Mouse (Mus musculus): ENCODE measurements around the gene Aanat. TPM values are rescaled to one million over a fixed set of nuclear protein-coding genes. Genes with fewer than 3 reads are reported as not detected.

The Aanat gene
- polyA plus RNA-seq, 1 experiment from 2014 or later: not detected

DNA sequence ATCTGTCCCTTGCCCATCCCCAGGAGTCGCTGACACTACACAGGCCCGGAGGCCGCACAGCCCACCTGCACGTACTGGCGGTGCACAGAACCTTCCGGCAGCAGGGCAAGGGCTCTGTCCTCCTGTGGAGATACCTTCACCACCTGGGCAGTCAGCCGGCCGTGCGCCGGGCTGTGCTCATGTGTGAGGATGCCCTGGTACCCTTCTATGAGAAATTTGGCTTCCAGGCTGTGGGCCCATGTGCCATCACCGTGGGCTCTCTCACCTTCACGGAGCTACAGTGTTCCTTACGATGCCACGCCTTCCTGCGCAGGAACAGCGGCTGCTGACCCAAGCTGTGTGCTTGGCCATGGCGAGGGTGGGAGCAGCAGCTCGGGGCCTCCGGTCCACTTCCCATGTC lies 10.5 kb downstream of the Aanat start:
- Histone ChIP-seq H3K4me3 (ENCODE audit: low read depth, low read length) (no peak overlapping the region), H3K27me3 (ENCODE audit: insufficient read depth, low read length) (no peaks in the 10 kb centered on the region), H3K9ac (replicated peaks) (no peak overlapping the region), H3K4me2 (ENCODE audit: low read depth, low read length) (no peak overlapping the region), H3K9me3 (ENCODE audit: low read length) (no peaks in the 10 kb centered on the region), H3K36me3 (replicated peaks; ENCODE audit: insufficient read depth, low read length) (peaks cover 39% of the 10 kb centered on the region), H3K27ac (ENCODE audit: low read depth) (no peak overlapping the region), H3K4me1 (ENCODE audit: insufficient read depth) (peaks cover 3% of the 10 kb centered on the region; the same call in 1 of the 2 replicates)
- ATAC-seq (no peak), DNase-seq (no peak)
- no peak for TF ChIP-seq CTCF (IDR thresholded peaks at IDR 0.05; ENCODE audit: low read depth)
- TF ChIP-seq EP300 (IDR thresholded peaks at IDR 0.05; ENCODE audit: low read depth): no peak
- 87% methylated on average over 19 of the region's 19 CpGs for WGBS (ENCODE audit: insufficient replicate concordance)

DNA sequence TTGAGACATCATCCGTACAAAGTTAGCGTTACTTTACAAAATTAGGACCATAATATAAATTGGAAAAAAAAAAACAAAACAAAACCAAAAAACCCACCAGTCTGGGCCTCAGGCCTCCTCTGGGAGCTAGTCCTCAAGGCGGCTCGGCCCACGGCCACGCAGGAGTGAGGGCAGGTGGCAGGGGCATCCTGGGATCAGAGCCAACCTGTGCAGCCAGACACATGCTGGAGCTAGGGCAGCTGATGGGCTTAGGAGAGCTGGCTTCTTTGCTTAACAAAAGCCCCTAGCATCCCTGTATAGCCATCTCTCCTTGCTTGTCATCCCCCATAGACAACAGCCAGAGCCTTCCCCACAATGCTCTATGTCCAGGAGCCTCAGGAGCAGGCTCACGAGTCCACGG lies 12.0 kb downstream of the Aanat start:
- ATAC-seq: no peak

GRCm38 (mm10) chr11:116599230-116599629 lies 13.0 kb downstream of the Aanat start:
- DNase-seq (no peak), ATAC-seq (no peak)
- 93% methylated on average over 15 of the region's 15 CpGs for WGBS (ENCODE audit: insufficient replicate concordance)
- no peak overlapping the region for H3K27ac ChIP-seq (ENCODE audit: low read depth)
- H3K36me3 ChIP-seq (replicated peaks; ENCODE audit: insufficient read depth, low read length): peaks cover 58% of the 10 kb centered on the region
- TF ChIP-seq CTCF (IDR thresholded peaks at IDR 0.05; ENCODE audit: low read depth): no peak
- no peak for TF ChIP-seq EP300 (IDR thresholded peaks at IDR 0.05; ENCODE audit: low read depth)
- H3K27me3 ChIP-seq (ENCODE audit: insufficient read depth, low read length): no peaks in the 10 kb centered on the region
- no peaks in the 10 kb centered on the region for H3K4me1 ChIP-seq (ENCODE audit: insufficient read depth)
- no peak overlapping the region for H3K9ac ChIP-seq (replicated peaks)
- H3K9me3 ChIP-seq (ENCODE audit: low read length): no peaks in the 10 kb centered on the region
- no peak overlapping the region for H3K4me3 ChIP-seq (ENCODE audit: low read depth, low read length)
- H3K4me2 ChIP-seq (ENCODE audit: low read depth, low read length): no peak overlapping the region

More for the DNA sequence above, 12.0 kb downstream of the Aanat start:
- TF ChIP-seq EP300 (IDR thresholded peaks at IDR 0.05; ENCODE audit: low read depth) (no peak), CTCF (IDR thresholded peaks at IDR 0.05; ENCODE audit: low read depth) (no peak)
- Histone ChIP-seq H3K4me1 (ENCODE audit: insufficient read depth) (no peaks in the 10 kb centered on the region), H3K9me3 (ENCODE audit: low read length) (no peaks in the 10 kb centered on the region), H3K9ac (replicated peaks) (no peak overlapping the region), H3K4me3 (ENCODE audit: low read depth, low read length) (no peak overlapping the region), H3K27ac (ENCODE audit: low read depth) (no peak overlapping the region), H3K27me3 (ENCODE audit: insufficient read depth, low read length) (no peaks in the 10 kb centered on the region), H3K36me3 (replicated peaks; ENCODE audit: insufficient read depth, low read length) (peaks cover 48% of the 10 kb centered on the region), H3K4me2 (ENCODE audit: low read depth, low read length) (no peak overlapping the region)
- WGBS (ENCODE audit: insufficient replicate concordance): 89% methylated on average over 8 of the region's 8 CpGs
- DNase-seq: no peak

DNA sequence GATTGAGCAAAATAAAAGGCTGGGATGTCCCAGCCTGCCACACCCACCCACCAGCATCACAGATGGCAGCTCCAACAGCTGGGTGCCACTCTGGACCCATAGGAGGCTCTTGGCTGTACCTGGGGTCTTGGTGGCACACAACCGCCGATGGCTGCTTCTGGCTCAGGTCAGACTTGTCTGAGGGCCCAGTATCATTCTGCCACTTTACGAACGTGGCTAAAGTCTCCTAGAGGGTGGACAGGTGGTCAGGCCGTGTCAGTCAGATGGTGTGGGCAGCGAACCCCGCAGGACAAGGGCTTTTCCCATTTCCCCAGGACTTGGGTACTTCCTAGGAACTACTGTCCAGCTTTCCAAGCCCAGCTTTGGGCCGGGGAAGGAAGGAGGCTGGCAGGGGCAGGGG lies 14.9 kb downstream of the Aanat start:
- peaks cover 74% of the 10 kb centered on the region for H3K36me3 ChIP-seq (replicated peaks; ENCODE audit: insufficient read depth, low read length)
- H3K4me3 ChIP-seq (ENCODE audit: low read depth, low read length): no peak overlapping the region
- no peak overlapping the region for H3K27ac ChIP-seq (ENCODE audit: low read depth)
- DNase-seq (no peak), ATAC-seq (no peak)
- no peak overlapping the region for H3K4me2 ChIP-seq (ENCODE audit: low read depth, low read length)
- 89% methylated on average over 8 of the region's 8 CpGs for WGBS (ENCODE audit: insufficient replicate concordance)
- TF ChIP-seq CTCF (IDR thresholded peaks at IDR 0.05; ENCODE audit: low read depth) (no peak), EP300 (IDR thresholded peaks at IDR 0.05; ENCODE audit: low read depth) (no peak)
- H3K4me1 ChIP-seq (ENCODE audit: insufficient read depth): no peaks in the 10 kb centered on the region
- H3K9me3 ChIP-seq (ENCODE audit: low read length): no peaks in the 10 kb centered on the region
- no peaks in the 10 kb centered on the region for H3K27me3 ChIP-seq (ENCODE audit: insufficient read depth, low read length)
- no peak overlapping the region for H3K9ac ChIP-seq (replicated peaks)

GRCm38 (mm10) chr11:116602043-116602442 lies 15.8 kb downstream of the Aanat start:
- TF ChIP-seq CTCF (IDR thresholded peaks at IDR 0.05; ENCODE audit: low read depth) (no peak), EP300 (IDR thresholded peaks at IDR 0.05; ENCODE audit: low read depth) (no peak)
- WGBS (ENCODE audit: insufficient replicate concordance): 89% methylated on average over 8 of the region's 8 CpGs

GRCm38 (mm10) chr11:116603339-116603738 lies 17.1 kb downstream of the Aanat start:
- Histone ChIP-seq H3K4me1 (ENCODE audit: insufficient read depth) (no peaks in the 10 kb centered on the region), H3K9me3 (ENCODE audit: low read length) (no peaks in the 10 kb centered on the region), H3K27me3 (ENCODE audit: insufficient read depth, low read length) (no peaks in the 10 kb centered on the region), H3K4me2 (ENCODE audit: low read depth, low read length) (no peak overlapping the region), H3K4me3 (ENCODE audit: low read depth, low read length) (no peak overlapping the region), H3K36me3 (replicated peaks; ENCODE audit: insufficient read depth, low read length) (peaks cover 87% of the 10 kb centered on the region), H3K27ac (ENCODE audit: low read depth) (no peak overlapping the region), H3K9ac (replicated peaks) (no peak overlapping the region)
- peak; percentile 75 for DNase-seq
- TF ChIP-seq CTCF (IDR thresholded peaks at IDR 0.05; ENCODE audit: low read depth) (peak; percentile 86), EP300 (IDR thresholded peaks at IDR 0.05; ENCODE audit: low read depth) (no peak)
- 87% methylated on average over 10 of the region's 10 CpGs for WGBS (ENCODE audit: insufficient replicate concordance)
- peak; percentile 50 for ATAC-seq

More at GRCm38 (mm10) chr11:116602043-116602442, 15.8 kb downstream of the Aanat start:
- H3K9me3 ChIP-seq (ENCODE audit: low read length): no peaks in the 10 kb centered on the region
- no peak overlapping the region for H3K27ac ChIP-seq (ENCODE audit: low read depth)
- no peak for DNase-seq
- H3K4me3 ChIP-seq (ENCODE audit: low read depth, low read length): no peak overlapping the region
- H3K9ac ChIP-seq (replicated peaks): no peak overlapping the region
- H3K36me3 ChIP-seq (replicated peaks; ENCODE audit: insufficient read depth, low read length): peaks cover 83% of the 10 kb centered on the region
- no peak for ATAC-seq
- no peaks in the 10 kb centered on the region for H3K27me3 ChIP-seq (ENCODE audit: insufficient read depth, low read length)
- H3K4me2 ChIP-seq (ENCODE audit: low read depth, low read length): no peak overlapping the region
- no peaks in the 10 kb centered on the region for H3K4me1 ChIP-seq (ENCODE audit: insufficient read depth)

DNA sequence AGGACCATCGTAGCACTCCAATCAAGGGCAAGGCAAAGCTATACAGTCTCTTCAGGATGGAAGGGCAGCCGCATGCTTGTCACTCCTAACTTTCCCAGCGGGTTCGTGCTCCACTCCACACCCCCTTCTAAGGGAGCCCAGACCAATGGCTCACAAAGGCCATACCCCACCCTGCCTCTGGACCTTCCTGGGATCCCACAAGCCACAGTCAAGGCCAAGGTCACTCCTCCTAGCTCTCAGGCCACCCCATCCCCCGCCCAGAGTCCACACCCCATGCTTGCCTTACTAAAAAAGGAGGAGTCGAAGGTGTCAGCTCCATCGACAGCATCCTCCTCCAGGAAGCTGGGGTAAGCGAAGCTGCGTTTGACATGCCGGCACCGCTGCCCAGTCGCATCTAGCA lies 17.9 kb downstream of the Aanat start:
- no peak overlapping the region for H3K4me2 ChIP-seq (ENCODE audit: low read depth, low read length)
- peaks cover 87% of the 10 kb centered on the region for H3K36me3 ChIP-seq (replicated peaks; ENCODE audit: insufficient read depth, low read length)
- no peak for ATAC-seq
- no peak for DNase-seq
- H3K9me3 ChIP-seq (ENCODE audit: low read length): no peaks in the 10 kb centered on the region
- no peak overlapping the region for H3K27ac ChIP-seq (ENCODE audit: low read depth)
- H3K4me1 ChIP-seq (ENCODE audit: insufficient read depth): no peaks in the 10 kb centered on the region
- H3K4me3 ChIP-seq (ENCODE audit: low read depth, low read length): no peak overlapping the region
- H3K9ac ChIP-seq (replicated peaks): no peak overlapping the region
- TF ChIP-seq CTCF (IDR thresholded peaks at IDR 0.05; ENCODE audit: low read depth) (no peak), EP300 (IDR thresholded peaks at IDR 0.05; ENCODE audit: low read depth) (no peak)
- 91% methylated on average over 12 of the region's 12 CpGs for WGBS (ENCODE audit: insufficient replicate concordance)
- H3K27me3 ChIP-seq (ENCODE audit: insufficient read depth, low read length): no peaks in the 10 kb centered on the region

All from liver, postnatal 0 days (tissue).